Mouse (Mus musculus): ENCODE measurements around the gene Gpr18.

Gene Gpr18

GRCm38 (mm10) chr14:121922731-121923130 is 7.2 kb upstream of the Gpr18 start:
- no peak for DNase-seq (ENCODE audit: low read depth, low spot score)

GRCm38 (mm10) chr14:121922016-121922415 is 6.4 kb upstream of the Gpr18 start:
- DNase-seq (ENCODE audit: low read depth, low spot score) = no peak

- DNase-seq (ENCODE audit: low read depth, low spot score) = peak; percentile 9
These were observed 5.0 kb upstream of the Gpr18 start for GRCm38 (mm10) chr14:121920511-121921124.

- DNase-seq (ENCODE audit: low read depth, low spot score) = no peak
These were observed 4.2 kb upstream of the Gpr18 start for GRCm38 (mm10) chr14:121919752-121920151.

GRCm38 (mm10) chr14:121918266-121918665 is 2.7 kb upstream of the Gpr18 start:
- DNase-seq (ENCODE audit: low read depth, low spot score) = no peak

- DNase-seq (ENCODE audit: low read depth, low spot score) = no peak
These were observed 922 bp upstream of the Gpr18 start for GRCm38 (mm10) chr14:121916311-121917094.

GRCm38 (mm10) chr14:121915143-121915542 is 438 bp downstream of the Gpr18 start:
- no peak for DNase-seq (ENCODE audit: low read depth, low spot score)

- no peak for DNase-seq (ENCODE audit: low read depth, low spot score)
These were observed 3.1 kb downstream of the Gpr18 start for GRCm38 (mm10) chr14:121912501-121912900.

- DNase-seq (ENCODE audit: low read depth, low spot score) = no peak
These were observed 5.7 kb downstream of the Gpr18 start for GRCm38 (mm10) chr14:121909868-121910267.

GRCm38 (mm10) chr14:121906992-121907681 is 8.4 kb downstream of the Gpr18 start:
- no peak for DNase-seq (ENCODE audit: low read depth, low spot score)

- DNase-seq (ENCODE audit: low read depth, low spot score) = no peak
These were observed 9.1 kb downstream of the Gpr18 start for GRCm38 (mm10) chr14:121906341-121906991.

GRCm38 (mm10) chr14:121904754-121905153 is 10.8 kb downstream of the Gpr18 start:
- no peak for DNase-seq (ENCODE audit: low read depth, low spot score)

- no peak for DNase-seq (ENCODE audit: low read depth, low spot score)
These were observed 12.2 kb downstream of the Gpr18 start for GRCm38 (mm10) chr14:121903381-121903876.

GRCm38 (mm10) chr14:121901511-121901910 is 14.1 kb downstream of the Gpr18 start:
- DNase-seq (ENCODE audit: low read depth, low spot score) = no peak

- no peak for DNase-seq (ENCODE audit: low read depth, low spot score)
These were observed 16.5 kb downstream of the Gpr18 start for GRCm38 (mm10) chr14:121899071-121899470.

GRCm38 (mm10) chr14:121898509-121898908 is 17.1 kb downstream of the Gpr18 start:
- DNase-seq (ENCODE audit: low read depth, low spot score) = no peak

GRCm38 (mm10) chr14:121897773-121898172 is 17.8 kb downstream of the Gpr18 start:
- DNase-seq (ENCODE audit: low read depth, low spot score) = no peak

- DNase-seq (ENCODE audit: low read depth, low spot score) = no peak
These were observed 19.2 kb downstream of the Gpr18 start for GRCm38 (mm10) chr14:121896126-121897090.

GRCm38 (mm10) chr14:121895316-121895715 is 20.3 kb downstream of the Gpr18 start:
- no peak for DNase-seq (ENCODE audit: low read depth, low spot score)

- DNase-seq (ENCODE audit: low read depth, low spot score) = no peak
These were observed 21.0 kb downstream of the Gpr18 start for GRCm38 (mm10) chr14:121894511-121895135.

Data from mesoderm, embryonic 11.5 days (tissue).